Mouse (Mus musculus) midbrain, embryonic 16.5 days (tissue): ENCODE results near the gene Zfp180. TPM values are rescaled to one million over a fixed set of nuclear protein-coding genes. Genes with fewer than 3 reads are reported as not detected.
A peak's percentile ranks its signal among the peaks of the same experiment; 100 is the strongest.

Experiments used
- ATAC-seq: fragments of 200-750 bp; cut with Nextera tagmentation; 2 replicates; pipeline ENCODE4 v1.8.0; 2017; ENCODE audit warnings: moderate TSS enrichment
- H3K27ac ChIP-seq: fragments of 300-500 bp; sonication (generic); 2 replicates; pipeline ENCODE4 v1.5.1; 2014; ENCODE audit warnings: mild to moderate bottlenecking, low read length, mixed read lengths
- H3K27me3 ChIP-seq: fragments of 300-500 bp; sonication (generic); 2 replicates; pipeline ENCODE4 v1.6.1; 2014; ENCODE audit warnings: low read depth, low read length, mixed read lengths; ENCODE audit not compliant: control insufficient read depth, insufficient read depth
- H3K36me3 ChIP-seq: fragments of 300-500 bp; sonication (generic); 2 replicates; pipeline ENCODE4 v1.6.1; 2014; ENCODE audit warnings: mild to moderate bottlenecking, low read length, moderate library complexity, mixed read lengths; ENCODE audit not compliant: control insufficient read depth, insufficient read depth
- H3K4me1 ChIP-seq: fragments of 300-500 bp; sonication (generic); 2 replicates; pipeline ENCODE4 v1.6.1; 2014; ENCODE audit warnings: mild to moderate bottlenecking, low read length, mixed read lengths; ENCODE audit not compliant: control insufficient read depth, insufficient read depth
- H3K4me2 ChIP-seq: fragments of 300-500 bp; sonication (generic); 2 replicates; pipeline ENCODE4 v1.6.1; 2014; ENCODE audit warnings: mild to moderate bottlenecking, low read length, mixed read lengths
- H3K4me3 ChIP-seq: fragments of 300-500 bp; sonication (generic); 2 replicates; pipeline ENCODE4 v1.5.1; 2014; ENCODE audit warnings: low read depth, mild to moderate bottlenecking, low read length, moderate library complexity, mixed read lengths
- H3K9ac ChIP-seq: fragments of 300-500 bp; sonication (generic); 2 replicates; pipeline ENCODE4 v1.6.1; 2014; ENCODE audit warnings: low read depth, low read length, mixed read lengths
- H3K9me3 ChIP-seq: fragments of 300-500 bp; sonication (generic); replicated peaks from 2 replicates; pipeline ENCODE4 v1.6.1; 2014; ENCODE audit warnings: mild to moderate bottlenecking, low read length, mixed read lengths; ENCODE audit not compliant: control insufficient read depth, poor library complexity, severe bottlenecking
- WGBS: fragments of 180-500 bp; shearing (Covaris S2); extraction: QIAGEN DNeasy Blood & Tissue Kit; methylation state at CpG from one replicate; pipeline ENCODE4 v1.1.7; 2014; 5-methylcytosine and 5-hydroxymethylcytosine counted together
- polyA plus RNA-seq: library from polyadenylated mRNA; unstranded; fragments of >200 nt; fragmentation: Nextera tagmentation; extraction: Ambion mirVana; gene quantifications from 2 replicates; pipeline ENCODE4 v1.2.1, GENCODE M21; 2015

Gene Zfp180
- polyA plus RNA-seq, 1 experiment from 2014 or later = 44.2 TPM

- H3K9ac ChIP-seq = no peak overlapping the region
- 93% methylated on average over 7 of the region's 7 CpGs for WGBS
- no peak for ATAC-seq
- H3K4me1 ChIP-seq = peaks cover 4% of the 10 kb centered on the region
- no peaks in the 10 kb centered on the region for H3K27me3 ChIP-seq
- H3K36me3 ChIP-seq = peaks cover 32% of the 10 kb centered on the region
- H3K9me3 ChIP-seq = peaks cover 29% of the 10 kb centered on the region
- H3K27ac ChIP-seq = no peak overlapping the region
- no peak overlapping the region for H3K4me3 ChIP-seq
- H3K4me2 ChIP-seq = no peak overlapping the region
Observed at GRCm38 (mm10) chr7:24110839-24111238, 29.1 kb downstream of the Zfp180 start.

GRCm38 (mm10) chr7:24111772-24112155 is 30.0 kb downstream of the Zfp180 start:
- Histone ChIP-seq H3K4me3 (peak overlapping the region; percentile 57), H3K27me3 (no peaks in the 10 kb centered on the region), H3K36me3 (peaks cover 23% of the 10 kb centered on the region), H3K9me3 (peaks cover 20% of the 10 kb centered on the region), H3K4me2 (peak overlapping the region; percentile 80), H3K27ac (peak overlapping the region; percentile 57; the same call in 1 of the 2 replicates), H3K4me1 (peaks cover 4% of the 10 kb centered on the region), H3K9ac (peak overlapping the region; percentile 80; the same call in 1 of the 2 replicates)
- ATAC-seq = peak; percentile 75; the same call in 1 of the 2 replicates
- 7% methylated on average over 9 of the region's 9 CpGs for WGBS

GRCm38 (mm10) chr7:24112156-24112856 is 30.6 kb downstream of the Zfp180 start, which contains the start of gene Zfp112:
Zfp112 (plus strand) TSS chr7:24112314.
- ATAC-seq = peak; percentile 97
- H3K4me3 ChIP-seq = peak within 1 kb of the TSS; percentile 57

GRCm38 (mm10) chr7:24113001-24113400 is 31.3 kb downstream of the Zfp180 start:
- Histone ChIP-seq H3K27me3 (no peaks in the 10 kb centered on the region), H3K4me2 (peak overlapping the region; percentile 80), H3K4me3 (peak overlapping the region; percentile 57), H3K9me3 (peaks cover 8% of the 10 kb centered on the region), H3K9ac (peak overlapping the region; percentile 80), H3K4me1 (peaks cover 4% of the 10 kb centered on the region), H3K27ac (peak overlapping the region; percentile 76), H3K36me3 (peaks cover 11% of the 10 kb centered on the region)
- WGBS = 9% methylated on average over 12 of the region's 12 CpGs
- 0 out of 2 replicates have a peak, but pooled peaks have one; percentile 2 for ATAC-seq

More at GRCm38 (mm10) chr7:24112156-24112856, 30.6 kb downstream of the Zfp180 start, which contains the start of gene Zfp112:
- H3K27me3 ChIP-seq = no peaks in the 10 kb centered on the region
- peaks cover 14% of the 10 kb centered on the region for H3K9me3 ChIP-seq
- H3K4me2 ChIP-seq = peak within 1 kb of the TSS; percentile 80
- peak within 1 kb of the TSS; percentile 80 for H3K9ac ChIP-seq
- WGBS = 2% methylated on average over 23 of the region's 23 CpGs
- H3K27ac ChIP-seq = peak within 1 kb of the TSS; percentile 76
- peaks cover 4% of the 10 kb centered on the region for H3K4me1 ChIP-seq
- H3K36me3 ChIP-seq = peaks cover 18% of the 10 kb centered on the region

GRCm38 (mm10) chr7:24116655-24117054 is 34.9 kb downstream of the Zfp180 start:
- ATAC-seq = no peak
- 84% methylated on average over 4 of the region's 4 CpGs for WGBS
- H3K36me3 ChIP-seq = no peaks in the 10 kb centered on the region
- H3K9ac ChIP-seq = no peak overlapping the region
- no peak overlapping the region for H3K27ac ChIP-seq
- H3K4me2 ChIP-seq = no peak overlapping the region
- no peak overlapping the region for H3K4me3 ChIP-seq
- H3K9me3 ChIP-seq = no peaks in the 10 kb centered on the region
- no peaks in the 10 kb centered on the region for H3K27me3 ChIP-seq
- H3K4me1 ChIP-seq = peaks cover 4% of the 10 kb centered on the region

- Histone ChIP-seq H3K27me3 (no peaks in the 10 kb centered on the region), H3K9me3 (no peaks in the 10 kb centered on the region), H3K4me1 (peaks cover 10% of the 10 kb centered on the region), H3K9ac (peak overlapping the region; percentile 81), H3K4me2 (peak overlapping the region; percentile 86), H3K4me3 (peak overlapping the region; percentile 57), H3K27ac (peak overlapping the region; percentile 75), H3K36me3 (peaks cover 21% of the 10 kb centered on the region)
- 14% methylated on average over 6 of the region's 6 CpGs for WGBS
- ATAC-seq = peak; percentile 62
Observed at GRCm38 (mm10) chr7:24133425-24133995, 51.8 kb downstream of the Zfp180 start.

GRCm38 (mm10) chr7:24133996-24134828 is 52.5 kb downstream of the Zfp180 start, which contains the start of gene Zfp235:
Zfp235 (plus strand) TSS chr7:24134169.
- ATAC-seq = peak; percentile 93
- 4% methylated on average over 32 of the region's 32 CpGs for WGBS
- peak within 1 kb of the TSS; percentile 81 for H3K9ac ChIP-seq

GRCm38 (mm10) chr7:24142566-24142965 is 60.8 kb downstream of the Zfp180 start:
- H3K27ac ChIP-seq = no peak overlapping the region
- H3K4me1 ChIP-seq = no peaks in the 10 kb centered on the region
- no peaks in the 10 kb centered on the region for H3K27me3 ChIP-seq
- no peak overlapping the region for H3K4me3 ChIP-seq
- WGBS = 90% methylated on average over 6 of the region's 6 CpGs
- H3K36me3 ChIP-seq = peaks cover 45% of the 10 kb centered on the region
- no peak overlapping the region for H3K4me2 ChIP-seq
- no peak overlapping the region for H3K9ac ChIP-seq
- no peak for ATAC-seq
- no peaks in the 10 kb centered on the region for H3K9me3 ChIP-seq

More at GRCm38 (mm10) chr7:24133996-24134828, 52.5 kb downstream of the Zfp180 start, which contains the start of gene Zfp235:
- H3K27me3 ChIP-seq = no peaks in the 10 kb centered on the region
- no peaks in the 10 kb centered on the region for H3K9me3 ChIP-seq
- H3K4me1 ChIP-seq = peaks cover 10% of the 10 kb centered on the region
- peak within 1 kb of the TSS; percentile 75 for H3K27ac ChIP-seq
- H3K4me2 ChIP-seq = peak within 1 kb of the TSS; percentile 86
- H3K4me3 ChIP-seq = peak within 1 kb of the TSS; percentile 57
- H3K36me3 ChIP-seq = peaks cover 25% of the 10 kb centered on the region
